Mouse (Mus musculus): ENCODE data around the gene Schip1. TPM values are rescaled to one million over a fixed set of nuclear protein-coding genes. Genes with fewer than 3 reads are reported as not detected.

Gene Schip1
- polyA plus RNA-seq, 2 experiments = 1.1 to 1.6 TPM

DNA sequence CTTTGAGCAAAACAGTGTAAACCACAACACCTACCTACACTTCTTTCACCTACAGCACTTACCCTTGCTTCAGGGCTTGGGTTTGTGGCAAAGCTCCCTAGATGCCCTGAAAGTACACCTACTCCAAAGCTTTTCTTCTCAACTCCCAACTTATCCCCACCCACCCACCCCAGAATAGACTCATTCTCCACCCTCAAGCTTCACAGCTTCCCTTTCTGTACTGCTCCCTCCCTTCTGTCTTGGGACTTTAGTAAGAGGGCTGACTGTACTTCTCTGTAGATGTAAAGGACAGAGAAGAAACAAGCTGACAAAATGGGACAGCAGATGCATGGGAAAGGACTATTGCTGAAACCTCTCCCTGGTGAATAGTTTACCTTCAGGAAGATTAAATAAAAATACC lies 303.4 kb downstream of the Schip1 start:
- H3K4me1 ChIP-seq (replicated peaks; ENCODE audit: control insufficient read depth in 2 of 2, insufficient read depth in 2 of 2, low read length in 1 of 2) = no peaks in the 10 kb centered on the region
- TF ChIP-seq EP300 (IDR thresholded peaks at IDR 0.05; ENCODE audit: low read depth) = no peak
- no peak for TF ChIP-seq CTCF (IDR thresholded peaks at IDR 0.05; ENCODE audit: low read depth)
- no peaks in the 10 kb centered on the region for H3K36me3 ChIP-seq (replicated peaks; ENCODE audit: control insufficient read depth, insufficient read depth, low read depth)
- H3K4me2 ChIP-seq (ENCODE audit: low read depth) = no peak overlapping the region
- no peak overlapping the region for H3K9ac ChIP-seq (replicated peaks)
- ATAC-seq (ENCODE audit: insufficient read depth) = no peak
- DNase-seq (ENCODE audit: low read depth in 3 of 3, low spot score in 3 of 3) = no peak
- H3K27ac ChIP-seq = no peak overlapping the region
- H3K4me3 ChIP-seq (ENCODE audit: insufficient read depth in 1 of 2, low read depth in 2 of 2, low read length in 2 of 2) = no peak overlapping the region
- no peaks in the 10 kb centered on the region for H3K9me3 ChIP-seq (ENCODE audit: control insufficient read depth, low read length)
- H3K27me3 ChIP-seq (ENCODE audit: control insufficient read depth, insufficient read depth, low read length) = no peaks in the 10 kb centered on the region

DNA sequence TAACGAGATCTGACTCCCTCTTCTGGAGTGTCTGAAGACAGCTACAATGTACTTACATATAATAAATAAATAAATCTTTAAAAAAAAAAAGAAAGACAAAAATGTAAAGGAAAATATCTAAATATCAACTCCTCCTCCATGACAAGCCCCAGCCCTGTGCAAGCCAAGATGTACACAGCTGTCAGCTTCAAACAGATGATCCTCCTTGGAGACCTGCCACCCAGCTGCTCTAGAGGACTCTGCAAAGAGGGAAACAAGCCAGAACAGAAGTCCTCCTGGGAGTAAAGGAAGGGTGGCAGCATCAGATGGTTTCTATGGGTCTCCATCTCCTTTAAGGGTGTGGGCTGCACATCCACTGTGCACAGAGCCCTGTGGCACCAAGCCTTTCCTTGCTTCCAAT lies 308.3 kb downstream of the Schip1 start:
- no CpG with 5 or more reads among the region's 1 CpGs for WGBS (ENCODE audit: insufficient replicate concordance)
- DNase-seq (ENCODE audit: low read depth in 3 of 3, low spot score in 3 of 3) = no peak

GRCm38 (mm10) chr3:68375100-68375508 lies 310.5 kb downstream of the Schip1 start:
- no peak for ATAC-seq (ENCODE audit: insufficient read depth)

More for the DNA sequence above, 308.3 kb downstream of the Schip1 start:
- Histone ChIP-seq H3K4me3 (ENCODE audit: insufficient read depth in 1 of 2, low read depth in 2 of 2, low read length in 2 of 2) (no peak overlapping the region), H3K9ac (replicated peaks) (no peak overlapping the region), H3K9me3 (ENCODE audit: control insufficient read depth, low read length) (no peaks in the 10 kb centered on the region), H3K27me3 (ENCODE audit: control insufficient read depth, insufficient read depth, low read length) (no peaks in the 10 kb centered on the region), H3K27ac (no peak overlapping the region), H3K4me2 (ENCODE audit: low read depth) (no peak overlapping the region), H3K36me3 (replicated peaks; ENCODE audit: control insufficient read depth, insufficient read depth, low read depth) (no peaks in the 10 kb centered on the region), H3K4me1 (replicated peaks; ENCODE audit: control insufficient read depth in 2 of 2, insufficient read depth in 2 of 2, low read length in 1 of 2) (no peaks in the 10 kb centered on the region)
- ATAC-seq (ENCODE audit: insufficient read depth) = no peak
- no peak for TF ChIP-seq EP300 (IDR thresholded peaks at IDR 0.05; ENCODE audit: low read depth)
- no peak for TF ChIP-seq CTCF (IDR thresholded peaks at IDR 0.05; ENCODE audit: low read depth)

GRCm38 (mm10) chr3:68377452-68378198 lies 313.0 kb downstream of the Schip1 start:
- Histone ChIP-seq H3K27me3 (ENCODE audit: control insufficient read depth, insufficient read depth, low read length) (no peaks in the 10 kb centered on the region), H3K4me3 (ENCODE audit: insufficient read depth in 1 of 2, low read depth in 2 of 2, low read length in 2 of 2) (no peak overlapping the region), H3K4me2 (ENCODE audit: low read depth) (no peak overlapping the region), H3K4me1 (replicated peaks; ENCODE audit: control insufficient read depth in 2 of 2, insufficient read depth in 2 of 2, low read length in 1 of 2) (no peaks in the 10 kb centered on the region), H3K36me3 (replicated peaks; ENCODE audit: control insufficient read depth, insufficient read depth, low read depth) (no peaks in the 10 kb centered on the region), H3K9ac (replicated peaks) (no peak overlapping the region), H3K9me3 (ENCODE audit: control insufficient read depth, low read length) (no peaks in the 10 kb centered on the region), H3K27ac (no peak overlapping the region)
- ATAC-seq (ENCODE audit: insufficient read depth) (no peak), DNase-seq (ENCODE audit: low read depth in 3 of 3, low spot score in 3 of 3) (no peak)
- no peak for TF ChIP-seq EP300 (IDR thresholded peaks at IDR 0.05; ENCODE audit: low read depth)
- TF ChIP-seq CTCF (IDR thresholded peaks at IDR 0.05; ENCODE audit: low read depth) = no peak
- 61% methylated on average over 7 of the region's 7 CpGs for WGBS (ENCODE audit: insufficient replicate concordance)

More at GRCm38 (mm10) chr3:68375100-68375508, 310.5 kb downstream of the Schip1 start:
- H3K4me2 ChIP-seq (ENCODE audit: low read depth) = no peak overlapping the region
- no peak overlapping the region for H3K27ac ChIP-seq
- H3K4me3 ChIP-seq (ENCODE audit: insufficient read depth in 1 of 2, low read depth in 2 of 2, low read length in 2 of 2) = no peak overlapping the region
- no peak for DNase-seq (ENCODE audit: low read depth in 3 of 3, low spot score in 3 of 3)
- 29% methylated on average over 10 of the region's 10 CpGs for WGBS (ENCODE audit: insufficient replicate concordance)
- H3K9ac ChIP-seq (replicated peaks) = no peak overlapping the region
- no peaks in the 10 kb centered on the region for H3K4me1 ChIP-seq (replicated peaks; ENCODE audit: control insufficient read depth in 2 of 2, insufficient read depth in 2 of 2, low read length in 1 of 2)
- no peaks in the 10 kb centered on the region for H3K9me3 ChIP-seq (ENCODE audit: control insufficient read depth, low read length)
- H3K27me3 ChIP-seq (ENCODE audit: control insufficient read depth, insufficient read depth, low read length) = no peaks in the 10 kb centered on the region
- TF ChIP-seq CTCF (IDR thresholded peaks at IDR 0.05; ENCODE audit: low read depth) (no peak), EP300 (IDR thresholded peaks at IDR 0.05; ENCODE audit: low read depth) (no peak)
- no peaks in the 10 kb centered on the region for H3K36me3 ChIP-seq (replicated peaks; ENCODE audit: control insufficient read depth, insufficient read depth, low read depth)

- TF ChIP-seq CTCF (IDR thresholded peaks at IDR 0.05; ENCODE audit: low read depth) (no peak), EP300 (IDR thresholded peaks at IDR 0.05; ENCODE audit: low read depth) (no peak)
- Histone ChIP-seq H3K36me3 (replicated peaks; ENCODE audit: control insufficient read depth, insufficient read depth, low read depth) (no peaks in the 10 kb centered on the region), H3K4me1 (replicated peaks; ENCODE audit: control insufficient read depth in 2 of 2, insufficient read depth in 2 of 2, low read length in 1 of 2) (no peaks in the 10 kb centered on the region), H3K9me3 (ENCODE audit: control insufficient read depth, low read length) (no peaks in the 10 kb centered on the region), H3K4me2 (ENCODE audit: low read depth) (no peak overlapping the region), H3K4me3 (ENCODE audit: insufficient read depth in 1 of 2, low read depth in 2 of 2, low read length in 2 of 2) (no peak overlapping the region), H3K27me3 (ENCODE audit: control insufficient read depth, insufficient read depth, low read length) (no peaks in the 10 kb centered on the region), H3K9ac (replicated peaks) (no peak overlapping the region), H3K27ac (no peak overlapping the region)
- no peak for ATAC-seq (ENCODE audit: insufficient read depth)
- no peak for DNase-seq (ENCODE audit: low read depth in 3 of 3, low spot score in 3 of 3)
- WGBS (ENCODE audit: insufficient replicate concordance) = 63% methylated on average over 2 of the region's 2 CpGs
Observed at GRCm38 (mm10) chr3:68378799-68379198, 314.2 kb downstream of the Schip1 start.
